Mouse (Mus musculus) kidney, adult 2 months (tissue): Measurements from ENCODE around the gene Ydjc.

Experiments
- CTCF ChIP-seq: fragments of 200-500 bp; conservative IDR thresholded peaks from 2 replicates; pipeline ENCODE4 v1.5.1; 2011; ENCODE audit warnings: low read depth, mild to moderate bottlenecking, control low read depth, low read length, moderate library complexity, mixed read lengths; ENCODE audit not compliant: insufficient read depth, insufficient read length
- POLR2A ChIP-seq: fragments of 200-500 bp; IDR thresholded peaks from one replicate; pipeline ENCODE4 v1.6.1; 2011; ENCODE audit warnings: low read depth, low read length, control low read depth

- TF ChIP-seq POLR2A (no peak), CTCF (no peak)
Measured at GRCm38 (mm10) chr16:17175765-17176164, 31.3 kb downstream of the Ydjc start.
